Mouse (Mus musculus): ENCODE measurements around the gene Cpeb1.
A peak's percentile ranks its signal among the peaks of the same experiment; 100 is the strongest.
"Not testable (repeated sequence)": the region's sequence is repeated elsewhere in the genome, so short reads cannot be mapped to it uniquely, and the experiment has no call there.

The Cpeb1 gene

DNA sequence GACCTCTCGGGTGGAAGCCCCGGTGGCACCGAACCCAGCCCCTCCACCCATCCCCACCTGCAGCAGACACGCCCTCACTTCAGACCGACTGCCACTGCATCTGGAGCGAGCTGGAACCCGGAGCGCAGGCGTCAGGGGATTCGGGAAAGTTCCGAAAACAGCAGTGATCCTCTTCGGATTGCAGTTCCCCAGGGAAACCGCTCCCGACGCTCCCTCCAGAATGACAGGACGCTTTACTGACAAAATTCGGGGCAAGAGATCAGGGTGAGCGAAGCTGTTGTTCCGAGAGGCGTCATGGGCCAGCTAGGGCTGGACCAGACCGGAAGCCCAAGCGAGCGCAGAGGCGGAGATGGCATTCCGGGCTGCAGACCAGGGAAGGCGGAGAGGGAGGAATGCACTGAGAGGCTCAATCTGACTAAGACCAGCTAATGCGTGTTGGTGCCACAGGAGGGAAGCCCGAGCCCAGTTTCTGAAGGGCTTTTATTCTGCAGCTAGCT lies at the start of gene Cpeb1:
TSS of gene Cpeb1 (minus strand) at position 311 of the 497 bp plus-strand sequence.
- peak; percentile 51 to 55 for DNase-seq

DNA sequence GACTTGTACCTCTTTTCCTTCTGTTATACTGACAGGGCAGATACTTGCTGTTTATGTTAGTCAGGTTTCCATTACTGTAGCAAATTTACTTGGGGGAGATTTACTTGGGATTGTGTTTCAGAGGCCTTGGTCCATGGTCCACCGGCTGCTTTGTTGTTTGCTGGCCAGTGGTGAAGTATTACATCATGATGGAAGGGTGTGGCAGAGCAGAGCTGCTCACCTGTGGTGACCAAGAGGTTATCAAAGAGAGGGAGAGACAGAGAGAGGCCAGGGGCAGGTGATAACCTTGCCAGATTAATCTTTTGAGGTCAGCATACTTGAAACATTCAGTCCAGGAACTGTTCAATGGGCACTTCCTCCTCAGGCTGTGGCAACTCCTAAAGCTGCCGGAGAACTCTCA lies 45.8 kb upstream of the Cpeb1 start:
- no peak for DNase-seq

DNA sequence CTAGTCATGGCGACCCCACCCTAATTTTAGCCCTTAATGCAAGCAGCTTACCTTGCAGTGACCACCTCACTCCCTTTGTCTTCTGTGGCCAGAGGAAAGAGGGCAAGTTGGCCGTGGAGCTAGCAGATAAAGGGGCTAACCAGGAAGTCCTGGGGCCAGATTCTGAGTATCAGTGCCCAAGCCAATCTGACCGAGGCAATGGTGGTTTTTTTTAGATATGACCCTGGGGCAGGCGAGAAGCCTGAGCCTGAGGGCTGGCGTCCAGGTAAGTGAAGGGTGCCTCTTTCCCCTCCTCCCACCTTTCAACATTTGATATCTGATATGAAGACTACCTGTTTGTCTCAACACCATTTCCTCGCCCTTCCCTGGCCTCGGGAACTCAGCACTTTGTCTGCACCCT lies 42.9 kb upstream of the Cpeb1 start, which contains the start of gene BC048679:
TSS of gene BC048679 (minus strand) at position 101 of the 400 bp plus-strand sequence.
- no peak for DNase-seq

DNA sequence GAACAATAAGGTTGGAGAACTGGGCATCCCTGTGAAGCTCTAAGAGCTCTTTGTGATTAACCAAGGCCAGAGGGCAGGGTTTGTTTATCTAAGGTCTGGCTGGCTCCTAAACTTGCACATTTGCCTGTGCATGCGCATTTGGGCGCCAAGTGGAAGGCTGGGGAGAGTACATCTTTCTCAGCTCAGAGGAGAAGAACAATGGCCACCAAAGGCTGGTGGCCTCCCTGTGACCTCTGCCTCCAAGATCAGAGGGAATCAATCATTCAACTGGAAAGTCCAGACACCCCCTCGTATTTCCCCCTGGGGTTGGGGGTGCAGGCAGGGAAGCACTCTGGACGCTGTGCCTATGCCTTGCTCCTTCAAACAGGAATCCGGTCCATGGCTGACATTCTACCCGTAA lies 41.9 kb upstream of the Cpeb1 start:
- no peak for DNase-seq

DNA sequence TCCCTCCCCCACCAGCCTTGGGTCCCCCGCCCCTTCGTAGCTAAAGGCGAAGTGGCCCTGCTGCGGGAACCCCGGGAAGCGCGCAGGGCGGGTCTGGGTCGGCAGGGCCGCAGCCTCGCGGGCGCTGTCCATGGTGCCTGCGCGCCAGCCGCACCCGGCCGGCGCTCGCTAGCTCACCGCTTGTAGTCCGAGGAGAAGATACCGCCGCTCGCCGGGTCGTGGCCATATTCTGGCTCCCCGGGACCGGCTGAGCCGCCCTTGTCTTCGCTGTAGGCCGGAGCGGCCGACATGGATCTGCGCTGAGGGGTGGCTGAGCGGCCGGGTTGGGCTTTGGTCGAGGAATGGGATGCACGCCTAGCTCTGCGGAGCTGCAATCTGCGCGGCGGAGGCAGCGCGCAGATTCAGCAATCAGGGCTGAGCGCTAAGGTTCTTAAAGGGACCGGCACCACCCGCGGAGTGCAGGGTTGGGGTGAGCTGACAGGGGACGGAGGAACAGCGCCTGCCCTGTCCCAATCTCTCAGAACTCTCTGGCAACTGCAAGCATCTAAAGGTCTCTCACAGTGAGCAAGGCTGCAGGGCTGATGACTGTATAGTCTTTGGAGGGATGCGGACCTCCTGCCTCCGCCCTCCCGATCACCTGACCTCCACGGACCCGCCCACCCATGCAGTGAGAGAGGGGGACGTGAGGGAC lies 38.2 kb upstream of the Cpeb1 start, which contains the start of gene Ap3b2:
TSS of gene Ap3b2 (minus strand) at position 595 of the 691 bp plus-strand sequence.
- DNase-seq, result peak; percentile 79 to 81

DNA sequence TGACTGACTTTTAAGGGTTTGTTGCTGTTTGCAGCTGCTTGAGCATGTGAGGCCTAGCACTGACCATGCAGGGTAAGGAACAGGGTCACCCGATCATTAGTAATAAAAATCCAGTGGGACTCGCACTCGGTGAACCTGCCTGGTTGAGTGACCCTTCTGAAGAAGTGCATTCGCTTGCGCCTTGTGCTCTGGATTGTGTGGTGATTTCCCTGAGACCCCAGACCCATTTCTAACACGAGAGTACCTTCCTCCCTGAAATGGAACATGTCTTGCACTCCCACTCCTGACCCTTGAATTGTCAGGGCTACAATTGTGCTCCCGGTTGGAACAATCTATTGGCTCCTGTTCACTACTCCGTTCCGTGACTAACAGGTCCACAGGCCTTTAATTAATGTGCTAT lies 37.4 kb upstream of the Cpeb1 start:
- no peak for DNase-seq

DNA sequence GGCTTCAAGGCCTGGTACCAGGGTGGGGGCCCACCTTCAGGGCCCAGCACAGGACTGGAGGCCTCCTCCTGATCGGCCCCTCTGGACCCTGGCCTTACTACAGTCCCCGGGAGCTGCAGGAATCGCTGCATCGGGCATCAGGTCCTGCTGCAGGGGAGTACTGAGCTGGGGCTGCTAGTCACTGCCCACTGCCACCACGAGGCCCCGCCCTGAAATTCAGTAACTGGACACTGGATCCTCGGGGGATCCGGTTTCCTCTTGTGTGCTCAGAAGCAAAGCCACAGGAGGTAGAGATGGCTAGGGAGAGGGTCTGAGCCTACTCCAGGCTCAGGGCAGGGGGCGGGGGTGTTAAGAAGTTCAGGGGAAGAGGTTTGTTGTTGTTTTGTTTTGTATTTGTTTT lies 34.4 kb upstream of the Cpeb1 start:
- no peak for DNase-seq

DNA sequence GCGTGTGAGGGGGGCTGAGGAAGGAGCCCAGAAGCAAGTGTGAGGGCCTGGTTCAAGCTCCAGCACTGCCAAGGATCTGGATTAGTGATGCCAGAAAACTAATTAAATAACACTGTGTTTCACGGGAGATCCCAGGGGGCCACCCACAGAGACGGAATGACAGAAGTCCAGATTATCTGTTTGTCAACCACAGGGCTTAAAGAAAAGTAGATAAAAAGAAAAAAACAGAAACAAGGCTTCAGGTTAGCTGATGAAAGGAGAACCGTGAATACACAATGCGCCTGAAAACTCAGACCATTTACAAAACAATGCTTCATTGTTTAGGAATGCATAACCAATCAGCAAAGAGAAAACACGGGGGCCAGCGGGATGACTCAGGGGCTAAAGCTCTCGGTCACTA lies 25.5 kb upstream of the Cpeb1 start:
- peak; percentile 21 to 27 for DNase-seq

DNA sequence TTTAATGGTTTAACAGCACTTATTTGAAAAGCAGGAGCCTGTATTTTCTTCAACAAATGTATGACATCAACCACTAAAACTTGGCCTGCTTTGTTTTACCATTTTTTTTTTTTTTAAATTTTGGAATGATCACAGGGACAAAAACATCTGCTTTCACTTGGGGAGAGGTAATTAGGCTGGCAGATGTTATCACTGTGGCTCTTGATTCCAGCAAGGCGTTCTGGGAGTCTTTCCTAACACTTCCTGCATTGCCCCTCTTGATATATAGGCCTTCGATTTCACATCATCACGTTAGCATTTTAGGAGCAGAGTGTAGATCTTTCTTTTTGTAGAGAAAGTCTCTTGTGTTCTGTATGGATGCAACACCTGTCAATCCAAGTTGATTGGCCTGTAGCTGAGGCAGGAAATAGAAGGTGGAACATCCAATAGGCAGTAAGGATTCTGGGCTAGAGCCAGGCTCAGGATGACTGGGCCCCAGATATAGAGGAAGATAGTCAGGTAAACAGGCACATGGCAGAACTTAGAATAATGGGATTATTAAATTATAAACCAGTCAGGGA lies 24.3 kb upstream of the Cpeb1 start:
- no peak for DNase-seq

DNA sequence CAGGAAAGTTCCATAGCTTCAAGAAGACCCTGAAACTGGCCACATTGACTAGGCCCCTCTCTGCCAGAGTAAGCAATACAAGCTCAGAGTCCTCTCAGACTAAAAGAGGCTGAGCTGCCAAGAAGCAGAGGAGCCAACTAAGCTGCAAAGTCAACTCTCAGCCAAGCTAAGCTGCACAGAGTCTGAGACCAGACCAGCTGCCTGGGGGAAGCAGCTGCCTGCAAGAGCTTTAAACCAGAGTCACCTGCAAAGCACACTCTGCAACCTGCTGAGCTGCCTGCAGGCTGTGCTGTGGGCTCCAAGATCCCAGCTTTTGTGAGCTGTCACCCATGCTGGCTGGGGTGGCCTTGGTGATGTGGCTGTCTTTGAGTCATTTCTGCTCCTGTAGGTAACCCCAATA lies 23.0 kb upstream of the Cpeb1 start:
- DNase-seq, result not testable (repeated sequence)

DNA sequence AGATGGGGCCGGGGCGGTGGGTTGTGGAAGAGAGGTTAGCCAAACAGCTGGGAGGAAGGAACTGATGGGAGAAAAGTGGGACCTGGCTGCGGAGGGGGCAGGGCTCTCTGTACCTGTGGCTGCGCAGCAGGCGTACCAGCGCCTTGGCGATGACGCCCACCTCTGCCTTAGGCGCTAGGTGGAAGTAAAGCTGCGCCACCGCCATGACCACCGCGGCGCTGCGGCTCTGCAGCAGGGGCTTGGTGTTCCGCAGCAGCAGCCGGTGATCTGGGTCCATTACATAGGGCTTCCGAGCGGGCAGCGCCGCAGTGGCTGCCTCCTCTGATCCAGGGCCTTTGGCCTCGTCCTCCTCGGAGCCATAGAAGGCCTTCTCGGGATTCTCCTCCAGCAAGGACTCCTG lies 21.6 kb upstream of the Cpeb1 start:
- DNase-seq, result no peak

DNA sequence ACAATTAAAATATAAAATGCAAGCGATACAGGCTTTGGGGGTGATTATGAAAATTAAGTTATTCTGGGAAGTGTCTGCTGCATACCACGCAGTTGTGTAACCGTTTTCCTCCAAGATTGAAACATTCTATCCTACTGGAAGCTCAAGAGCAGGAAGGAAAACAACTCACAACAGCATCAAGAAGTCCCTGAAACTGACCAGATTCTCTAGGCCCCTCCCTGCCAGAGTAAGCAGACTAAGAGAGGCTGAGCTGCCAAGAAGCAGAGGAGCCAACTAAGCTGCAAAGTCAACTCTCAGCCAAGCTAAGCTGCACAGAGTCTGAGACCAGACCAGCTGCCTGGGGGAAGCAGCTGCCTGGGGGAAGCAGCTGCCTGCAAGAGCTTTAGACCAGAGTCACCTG lies 20.0 kb upstream of the Cpeb1 start:
- DNase-seq, result no peak

DNA sequence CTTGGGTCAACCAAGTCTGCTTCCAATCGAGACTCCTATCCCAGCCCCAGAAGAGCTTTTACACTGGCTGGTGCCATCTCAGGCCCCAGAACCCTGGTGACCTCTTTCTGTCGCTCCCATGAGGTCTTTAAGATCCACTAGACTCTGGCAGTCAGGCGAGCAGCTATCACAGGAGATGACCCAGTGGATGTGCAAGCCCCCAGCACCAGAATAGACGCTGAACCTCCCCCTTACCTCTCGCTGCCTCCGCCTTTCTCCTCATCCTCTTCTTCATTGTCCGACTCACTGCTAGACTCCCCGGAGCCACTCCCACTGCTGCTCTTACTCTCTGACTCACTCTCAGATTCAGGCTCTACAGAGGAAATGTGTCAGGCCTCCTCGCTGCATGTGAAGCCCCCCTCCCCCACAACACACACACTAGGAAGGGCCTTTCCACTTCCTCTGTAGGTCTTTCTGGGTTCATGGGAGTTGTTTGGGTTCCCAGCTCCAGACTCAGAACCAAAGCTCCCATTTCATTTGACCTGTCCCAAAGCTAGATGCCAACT lies 9.7 kb upstream of the Cpeb1 start:
- no peak for DNase-seq

DNA sequence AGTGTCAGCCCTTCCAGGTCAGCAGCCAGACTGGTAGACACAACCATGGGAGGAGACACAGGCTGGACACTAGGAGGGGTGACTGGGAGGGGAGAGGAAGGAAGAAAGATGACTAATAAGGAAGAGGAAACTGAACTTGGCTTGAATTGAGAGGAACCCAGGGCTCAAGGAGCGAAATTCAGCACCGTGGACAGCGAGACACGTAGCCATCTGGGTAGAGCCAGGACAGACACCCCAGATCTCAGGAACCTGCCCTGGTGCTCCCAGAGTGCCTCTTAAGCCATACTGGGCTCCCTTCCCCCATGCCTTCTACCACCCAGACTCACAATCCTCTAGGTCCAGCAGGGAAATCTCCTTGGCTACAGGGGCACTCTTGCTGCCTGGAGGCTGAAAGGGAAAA lies 8.9 kb upstream of the Cpeb1 start:
- no peak for DNase-seq

DNA sequence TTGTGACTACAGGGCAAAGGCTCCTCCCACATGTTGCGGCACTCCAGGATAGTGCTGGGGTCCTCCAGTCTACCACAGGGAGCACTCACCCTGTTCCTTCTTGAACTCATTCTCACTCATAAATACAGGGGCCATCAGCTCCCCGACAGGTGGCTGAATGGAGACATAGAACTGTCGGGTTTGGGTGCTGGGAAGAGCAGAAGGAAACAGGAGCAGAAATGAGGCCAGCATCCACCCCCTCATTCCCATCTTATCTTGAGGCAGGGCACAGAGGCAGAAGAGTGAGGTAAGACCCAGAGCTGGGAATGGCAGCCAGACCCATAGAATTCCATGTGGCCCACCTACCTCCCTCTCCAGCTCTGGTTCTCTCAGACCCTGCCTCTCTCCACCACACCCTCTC lies 7.5 kb upstream of the Cpeb1 start:
- no peak for DNase-seq

DNA sequence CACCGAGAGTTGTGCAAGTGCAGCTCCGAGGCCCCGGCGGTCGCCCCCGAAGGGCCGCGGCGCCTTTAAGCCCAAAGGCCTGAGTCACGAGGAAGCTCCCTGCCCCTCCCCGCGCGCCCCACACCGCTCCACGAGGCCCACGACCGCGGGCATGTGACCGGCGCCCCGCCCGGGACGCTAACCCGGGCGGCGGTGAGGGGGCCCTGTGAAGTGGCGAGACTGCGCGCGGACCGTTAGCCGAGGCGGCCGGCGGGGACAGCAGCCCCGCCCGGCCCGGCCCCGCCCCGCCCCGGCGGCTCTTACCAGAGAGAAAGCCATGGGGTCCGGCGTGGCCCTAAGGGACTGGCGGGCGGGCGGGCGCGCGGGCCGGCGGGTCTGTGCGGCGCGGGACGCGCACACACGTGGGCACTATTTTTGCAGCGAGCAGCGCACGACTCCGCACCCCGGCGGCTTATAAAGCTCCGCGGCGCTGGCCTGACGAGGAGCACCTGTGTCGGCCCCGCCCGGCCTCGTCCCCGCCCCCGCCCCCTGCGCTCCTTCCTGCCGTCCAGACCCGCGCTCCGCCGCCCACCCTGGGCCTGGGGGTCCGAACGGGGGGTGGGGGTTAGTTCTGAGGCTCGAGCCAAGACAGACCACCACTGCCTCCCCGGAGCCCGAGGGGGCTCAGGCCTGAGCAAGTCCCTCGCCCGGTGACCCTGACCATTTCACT lies 780 bp downstream of the Cpeb1 start:
- peak; percentile 44 to 63 for DNase-seq

DNA sequence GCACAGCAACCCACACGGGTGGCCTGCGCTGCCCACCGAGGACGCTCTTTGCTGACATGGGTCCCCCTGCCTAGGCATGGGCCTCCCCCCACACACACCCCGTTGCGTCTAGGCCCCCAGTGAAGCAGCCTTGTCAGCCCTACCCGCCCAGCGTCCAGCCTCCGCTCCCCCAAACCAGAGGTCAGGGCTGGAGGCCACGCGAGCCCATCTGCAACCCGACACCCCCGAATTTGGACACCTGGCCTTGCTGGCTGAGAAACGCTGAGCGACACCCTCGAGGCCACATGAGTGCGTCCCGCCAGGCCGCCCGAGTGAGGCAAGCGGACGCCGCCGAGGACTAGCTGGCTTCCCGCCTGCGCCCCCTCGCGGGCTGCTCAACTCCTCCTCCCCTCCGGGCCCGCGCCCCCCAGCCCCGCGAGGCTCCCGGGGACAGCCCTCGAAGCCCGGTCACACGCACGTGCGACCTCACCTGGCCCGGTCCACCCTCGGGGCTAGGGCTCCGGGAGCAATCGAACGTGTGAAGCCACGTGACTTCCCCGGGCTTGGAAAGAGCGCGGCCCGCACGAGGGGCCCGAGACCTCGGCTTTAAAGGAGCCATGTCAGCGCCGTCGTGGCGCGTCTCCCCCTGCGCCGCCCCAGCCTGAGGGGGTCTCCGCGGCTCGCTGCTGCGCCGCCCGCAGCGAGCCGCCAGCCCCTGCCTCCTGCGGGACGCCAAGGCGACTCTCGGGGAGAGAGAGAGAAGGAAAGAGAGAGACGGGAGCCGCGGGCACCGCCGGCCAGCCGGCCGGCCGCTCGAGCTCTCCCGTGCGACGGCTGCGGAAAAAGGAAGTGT lies 1.6 kb downstream of the Cpeb1 start:
- DNase-seq, result peak; percentile 28 to 34

DNA sequence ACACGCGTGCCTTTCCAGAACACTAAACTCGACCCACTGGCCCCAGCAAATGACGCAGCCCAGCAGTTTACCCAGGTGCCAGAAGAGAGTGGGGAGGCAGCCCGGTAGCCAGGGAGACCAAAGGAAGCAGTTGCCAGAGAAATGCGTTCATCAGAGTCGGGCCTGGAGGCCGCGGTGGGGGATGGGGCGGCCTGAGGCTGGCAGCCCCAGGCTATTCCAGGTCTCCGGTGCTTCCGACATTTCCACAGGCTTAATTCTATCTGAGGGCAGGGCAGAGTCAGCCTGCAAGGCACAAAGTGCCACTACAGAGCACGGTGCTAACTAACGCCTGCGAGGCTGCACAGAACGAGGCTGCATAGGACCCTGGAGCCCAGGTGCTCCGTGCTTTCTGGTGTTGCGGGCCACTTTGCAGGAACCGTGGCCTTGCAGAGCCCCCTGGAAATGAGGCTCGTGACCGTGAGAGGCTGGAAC lies 2.3 kb downstream of the Cpeb1 start:
- no peak for DNase-seq

DNA sequence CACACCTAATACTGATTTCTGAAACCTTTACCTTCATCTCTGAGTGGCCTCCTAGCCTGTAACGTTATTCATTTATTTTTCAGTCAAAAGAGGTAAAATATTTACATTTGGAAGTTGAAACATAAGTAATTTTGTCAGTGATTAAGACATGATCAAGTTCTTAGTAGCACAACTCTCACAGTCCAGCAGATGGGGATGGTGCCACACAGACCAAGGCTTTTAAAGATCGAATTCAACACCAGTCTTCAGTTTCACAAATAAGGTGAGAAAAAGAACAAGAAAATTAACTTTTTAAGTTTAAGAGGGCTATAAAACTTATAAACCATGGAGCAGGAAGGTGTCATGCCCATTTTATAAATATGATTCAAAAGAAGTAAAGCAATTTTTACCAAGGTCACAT lies 56.3 kb downstream of the Cpeb1 start:
- DNase-seq, result peak in 1 of 2 experiments; percentile 6

DNA sequence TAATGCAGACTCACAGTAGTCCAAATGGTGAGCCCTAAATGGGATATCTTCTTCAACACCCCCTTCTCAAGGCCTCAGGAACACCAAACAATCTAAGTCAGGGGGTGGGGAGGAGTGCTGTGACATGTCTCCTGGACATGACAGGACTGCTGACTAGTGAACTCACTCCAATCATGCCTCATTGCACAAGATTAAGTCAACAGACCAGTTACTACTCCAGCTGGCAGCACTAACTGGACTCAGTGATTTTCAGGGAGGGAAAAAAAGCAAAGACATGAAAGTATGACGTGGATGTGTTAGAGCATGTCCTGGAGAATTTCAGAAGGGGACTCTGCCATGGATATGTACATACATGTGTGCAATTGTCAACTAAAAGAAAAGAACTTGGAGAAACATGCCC lies 75.9 kb downstream of the Cpeb1 start:
- DNase-seq, result no peak

DNA sequence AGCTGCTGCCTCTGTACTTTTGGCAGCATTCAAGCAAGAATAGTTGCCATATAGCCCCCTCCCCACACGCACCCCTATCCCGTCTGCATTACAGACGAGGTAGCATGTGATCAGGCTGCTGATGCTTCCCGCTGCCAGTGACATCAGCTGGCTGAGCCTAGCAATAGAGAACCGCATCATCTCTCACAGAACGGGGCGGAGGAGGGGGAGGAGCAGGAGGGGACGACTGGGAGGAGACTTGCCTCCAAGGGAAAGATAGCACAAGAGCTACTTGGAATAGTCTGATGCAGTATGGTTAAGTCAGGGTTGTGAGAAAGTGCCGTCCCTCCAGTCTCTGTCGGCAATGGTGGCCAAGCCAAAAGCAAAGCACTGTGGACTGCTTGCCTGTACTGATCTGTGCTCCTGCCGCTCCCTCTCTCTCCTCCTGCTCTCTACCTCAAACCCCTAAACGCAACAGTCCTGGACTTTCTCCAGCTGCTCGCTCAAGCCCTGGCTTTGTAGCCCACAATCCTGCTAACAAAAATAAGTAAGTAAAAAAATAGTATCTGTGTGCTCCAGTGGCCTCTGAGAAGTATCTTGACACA lies 82.8 kb downstream of the Cpeb1 start:
- peak; percentile 24 to 27 for DNase-seq

DNA sequence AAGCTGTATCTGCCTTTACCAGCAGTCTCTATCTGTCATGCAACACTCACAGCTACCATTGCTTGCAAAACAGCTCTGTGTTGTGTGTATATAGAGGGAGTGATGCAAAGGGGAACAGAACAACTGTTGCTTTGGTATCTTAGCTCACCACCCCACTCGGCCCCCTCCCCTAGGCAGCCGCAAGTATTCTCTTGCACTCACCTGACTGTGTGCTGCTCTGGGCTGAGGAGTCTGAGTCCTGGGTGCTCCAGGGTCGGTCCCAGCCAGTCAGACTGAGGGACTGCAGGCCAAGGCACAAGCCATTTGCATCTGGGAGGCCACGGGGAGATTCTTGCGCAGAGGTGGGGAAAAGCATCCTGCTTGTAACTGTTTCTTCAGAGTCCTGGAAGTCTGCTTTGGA lies 83.5 kb downstream of the Cpeb1 start:
- DNase-seq, result no peak

All from cerebellum, postnatal 36 days (tissue).